Mouse (Mus musculus) bone marrow, adult 2 months (tissue): ENCODE measurements around the gene Ifitm6.

ENCODE experiments used
- CTCF ChIP-seq: fragments of 200-500 bp; IDR thresholded peaks from 2 replicates; pipeline ENCODE4 v1.5.1; 2011; ENCODE audit warnings: low read length, control low read depth; ENCODE audit not compliant: control insufficient read depth, insufficient read depth
- POLR2A ChIP-seq: fragments of 200-500 bp; IDR thresholded peaks from 2 replicates; pipeline ENCODE4 v1.6.1; 2011; ENCODE audit warnings: low read depth, mild to moderate bottlenecking, control low read depth, low read length, borderline replicate concordance; ENCODE audit not compliant: control insufficient read depth

DNA sequence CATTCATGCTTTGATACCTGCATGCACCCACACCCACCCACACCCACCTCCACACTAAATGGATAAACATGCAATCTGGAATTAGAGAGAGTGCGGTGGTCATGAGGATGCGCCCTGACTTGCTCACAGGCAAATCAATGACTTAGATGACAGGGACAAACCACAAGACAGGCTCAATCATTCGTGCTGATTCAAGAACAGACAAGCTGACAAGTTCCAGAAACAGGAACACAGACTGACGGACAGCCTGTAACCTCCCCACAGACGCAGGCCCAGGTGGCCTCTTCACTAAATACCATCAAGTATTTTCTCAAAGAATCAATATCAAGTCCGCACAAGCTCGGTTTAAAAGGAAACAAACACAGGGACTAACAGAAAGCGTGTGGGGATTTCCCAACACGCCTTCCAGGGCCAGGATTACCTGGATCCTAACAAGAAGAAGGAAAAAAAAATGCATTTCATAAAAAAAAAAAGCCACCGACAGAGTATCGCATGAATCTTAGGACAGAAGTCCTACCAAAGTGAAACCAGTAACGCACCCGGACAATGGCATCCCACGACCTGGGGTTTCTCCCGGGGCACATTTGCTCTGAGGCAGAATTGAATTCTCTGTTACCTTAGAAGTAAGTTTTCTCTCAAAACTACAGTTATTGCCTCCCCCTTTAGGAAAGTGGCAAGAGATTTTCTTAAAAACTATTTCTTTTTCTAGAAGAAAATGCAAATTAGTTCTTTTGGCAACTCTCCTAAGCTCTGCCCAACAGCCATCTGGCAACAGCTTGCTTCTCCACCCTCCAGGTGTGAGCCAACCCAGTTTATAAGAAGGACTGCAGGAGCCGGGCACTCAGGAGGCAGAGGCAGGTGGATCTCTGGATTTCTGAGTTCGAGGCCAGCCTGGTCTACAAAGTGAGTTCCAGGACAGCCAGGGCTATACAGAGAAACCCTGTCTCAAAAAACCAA is 30.3 kb downstream of the Ifitm6 start:
- no peak for TF ChIP-seq CTCF
- no peak for TF ChIP-seq POLR2A
